Mouse (Mus musculus) layer of hippocampus, adult 18-20 months (tissue): ENCODE data around the gene Wwox. TPM values are rescaled to one million over a fixed set of nuclear protein-coding genes. Genes with fewer than 3 reads are reported as not detected.

Experiments
- DNase-seq, 2 experiments: peaks; one replicate each; pipeline ENCODE4 v3.0.0; 2022; ENCODE audit warnings: low spot score in 2 of 2
- total RNA-seq, 2 experiments: library from RNA; stranded (reverse); gene quantifications; 2 replicates each; pipeline ENCODE4 v1.2.3; 2021

Gene Wwox
- total RNA-seq, 2 experiments from 2014 or later, result 14.9 to 15.3 TPM

DNA sequence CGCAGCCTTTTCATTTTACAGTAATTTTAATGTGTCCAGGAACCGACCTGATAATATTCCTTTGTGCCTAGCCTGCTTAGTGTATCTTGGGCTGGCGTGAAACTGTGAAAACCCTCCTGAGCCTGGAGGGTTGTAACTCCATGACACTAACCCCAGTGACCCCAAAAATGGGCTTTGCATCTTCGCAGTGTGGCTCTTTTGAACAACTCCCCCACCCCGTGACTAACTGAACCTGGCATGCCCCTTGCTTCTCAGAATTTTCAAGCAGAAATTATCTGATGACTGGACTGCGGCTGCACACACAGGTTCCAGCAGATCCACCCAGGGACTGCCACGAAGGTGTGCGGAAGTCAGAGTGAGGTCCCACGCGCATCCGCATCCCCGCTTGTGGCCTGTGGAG is 631.8 kb downstream of the Wwox start:
- DNase-seq, result no peak

DNA sequence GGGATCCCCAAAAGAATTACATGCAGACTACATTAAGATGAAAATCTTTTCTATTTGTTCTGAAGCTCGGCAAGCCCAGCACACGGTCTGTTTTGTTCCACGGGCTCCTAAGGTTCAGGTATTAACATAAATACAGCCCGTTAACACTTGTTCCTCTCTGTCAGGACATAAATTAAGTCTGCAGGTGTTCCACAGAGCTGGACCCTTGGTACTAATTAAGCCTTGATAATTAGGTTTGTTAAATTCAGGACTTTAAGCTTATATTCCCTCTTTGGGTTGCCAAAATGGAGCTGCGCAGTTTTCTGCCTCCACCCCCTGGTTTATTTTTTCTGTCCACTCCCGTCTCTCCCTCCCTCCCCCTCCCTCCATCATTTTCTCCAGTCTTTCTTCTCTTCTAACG is 638.8 kb downstream of the Wwox start:
- DNase-seq, result no peak

DNA sequence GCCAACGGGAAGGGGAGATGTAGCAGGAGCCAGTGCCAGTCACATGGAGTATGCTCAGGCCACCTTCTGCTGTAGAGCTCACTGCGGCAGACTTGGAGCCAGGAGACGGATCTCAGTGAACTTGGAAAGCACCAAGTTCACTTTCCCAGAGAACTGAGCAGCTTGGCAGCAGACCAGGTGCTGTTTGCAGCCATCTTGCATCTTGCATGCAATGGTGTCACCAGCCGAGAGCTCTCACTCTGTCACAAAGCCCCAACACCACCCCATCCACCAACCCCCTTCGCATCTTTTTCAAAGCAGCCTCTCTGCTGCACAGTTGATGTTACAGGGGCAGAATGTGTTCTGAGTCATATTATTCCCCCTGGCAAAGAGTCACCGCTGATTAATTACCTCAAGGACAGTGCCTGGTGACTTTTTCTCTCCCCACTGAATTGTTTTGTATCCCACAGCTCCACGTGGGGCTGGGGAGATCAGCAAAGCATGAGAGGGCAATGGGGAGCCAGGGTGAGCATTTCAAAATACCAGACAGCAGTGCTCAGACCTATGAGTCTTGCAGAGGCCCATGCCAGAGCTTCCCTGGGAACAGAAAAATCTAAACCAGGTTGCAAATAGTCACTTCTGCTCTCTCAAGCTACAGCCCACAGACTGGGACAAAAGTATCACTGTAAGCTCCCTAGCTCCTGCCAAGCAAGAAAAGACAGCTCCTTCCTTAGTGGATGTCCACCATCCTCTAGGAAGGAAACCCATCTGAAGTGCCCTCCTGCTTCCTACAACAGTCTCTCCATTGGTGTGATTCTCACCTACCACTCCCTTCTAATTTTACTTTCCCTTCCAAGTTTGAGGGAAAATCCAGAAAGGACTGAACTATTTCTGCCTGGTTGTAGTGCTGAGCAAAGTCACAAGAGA is 642.1 kb downstream of the Wwox start:
- no peak for DNase-seq

DNA sequence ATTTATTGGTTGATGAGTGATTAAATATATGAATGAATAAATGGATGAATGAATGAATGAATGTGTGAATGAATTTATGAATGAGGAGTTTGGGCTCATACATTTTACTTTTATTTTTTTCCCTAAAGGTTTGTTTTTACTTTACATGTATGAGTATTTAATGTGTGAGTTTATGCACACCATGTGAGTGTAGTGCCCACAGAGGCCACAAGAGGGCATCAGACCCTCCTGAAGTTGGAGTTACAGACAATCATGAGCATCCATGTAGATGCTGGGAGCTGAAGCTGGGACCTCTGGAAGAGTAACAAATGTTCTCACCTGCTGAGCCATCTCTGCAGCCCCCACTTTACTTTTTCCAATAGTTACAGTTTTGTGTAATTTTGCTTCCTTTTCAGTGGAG is 648.7 kb downstream of the Wwox start:
- DNase-seq, result no peak

DNA sequence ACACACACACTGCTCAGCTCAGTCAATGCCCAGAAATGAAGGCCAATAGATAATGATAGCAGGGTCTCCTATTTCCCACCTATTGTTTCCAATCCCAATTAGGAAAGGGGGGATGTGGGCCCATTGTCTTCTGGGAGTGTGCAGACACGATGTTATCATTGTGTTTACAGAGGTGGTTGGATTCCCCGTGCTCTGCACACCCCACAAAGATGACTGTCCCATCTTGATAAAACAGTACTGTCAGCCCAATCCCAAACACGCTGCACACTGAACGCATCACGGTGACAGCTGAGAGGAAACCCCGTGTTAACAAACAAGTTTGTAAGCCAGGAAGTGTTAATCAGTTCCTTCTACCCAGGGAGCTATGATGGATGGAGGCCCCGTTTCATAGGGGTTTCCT is 650.3 kb downstream of the Wwox start:
- DNase-seq, result no peak

DNA sequence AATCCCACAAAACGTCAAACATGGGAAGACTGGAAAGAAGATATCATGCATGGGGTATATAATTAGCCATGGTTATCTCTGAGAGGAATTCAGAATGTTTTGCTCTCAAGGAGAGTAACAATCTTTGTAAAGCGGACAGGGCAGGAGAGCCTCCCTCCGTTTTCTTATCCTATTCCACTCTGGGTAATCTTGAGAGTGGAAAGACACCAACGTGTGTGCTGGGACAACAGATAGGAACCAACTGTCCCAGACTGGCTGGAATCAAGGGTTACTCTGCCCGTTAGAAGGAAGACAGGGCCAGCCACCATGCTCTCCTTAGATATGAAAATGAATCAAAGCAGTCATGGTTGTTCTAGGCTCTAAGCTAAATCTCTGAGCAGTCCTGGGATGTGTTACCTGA is 650.7 kb downstream of the Wwox start:
- no peak for DNase-seq

DNA sequence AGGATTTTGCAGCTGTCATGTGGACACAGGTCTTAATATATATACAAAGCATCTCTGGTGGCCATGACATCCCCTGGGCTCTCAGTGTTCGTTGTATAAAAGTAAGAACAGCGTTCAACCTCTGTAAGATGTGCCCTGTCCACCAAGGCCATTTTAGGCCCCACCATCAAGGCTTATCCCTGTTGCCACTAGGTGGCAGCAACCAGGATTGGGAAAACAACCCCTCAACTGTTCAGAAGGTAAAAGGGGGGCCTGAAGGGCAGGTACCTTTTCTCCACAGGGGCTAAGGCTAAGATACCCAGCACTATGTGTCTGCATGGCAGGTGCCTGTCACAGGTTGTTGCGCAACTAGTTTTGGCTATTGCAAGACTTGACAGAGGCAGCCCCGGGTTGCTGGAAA is 656.1 kb downstream of the Wwox start:
- DNase-seq, result peak in 1 of 2 experiments; percentile 16

DNA sequence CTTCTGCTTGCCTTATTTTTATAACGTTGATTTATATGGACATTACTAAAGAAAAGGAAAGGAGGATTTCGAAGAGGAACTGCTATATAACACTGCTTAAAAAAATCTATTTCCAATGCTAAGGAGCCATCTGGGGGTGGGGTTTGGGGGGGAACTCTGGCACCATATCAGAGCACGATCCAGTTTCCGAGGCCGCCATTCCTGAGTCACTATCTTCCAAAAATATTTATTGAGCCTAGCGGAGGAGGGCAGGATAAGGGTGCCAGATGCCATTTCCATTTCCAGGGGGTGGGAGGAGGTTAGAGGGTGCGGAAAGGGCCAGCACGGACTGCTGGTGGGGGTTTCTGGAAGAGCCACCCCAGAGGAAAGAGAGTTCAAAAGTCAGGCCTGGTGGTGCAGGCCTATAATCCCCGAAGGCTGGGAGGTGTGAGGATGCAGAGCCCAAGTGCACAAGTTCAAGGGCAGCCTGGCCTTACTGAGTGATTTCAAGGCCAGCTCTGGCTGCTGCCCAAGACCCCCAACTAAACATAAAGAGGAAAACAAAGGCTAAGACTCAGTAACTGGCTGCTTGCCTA is 658.6 kb downstream of the Wwox start:
- no peak for DNase-seq

DNA sequence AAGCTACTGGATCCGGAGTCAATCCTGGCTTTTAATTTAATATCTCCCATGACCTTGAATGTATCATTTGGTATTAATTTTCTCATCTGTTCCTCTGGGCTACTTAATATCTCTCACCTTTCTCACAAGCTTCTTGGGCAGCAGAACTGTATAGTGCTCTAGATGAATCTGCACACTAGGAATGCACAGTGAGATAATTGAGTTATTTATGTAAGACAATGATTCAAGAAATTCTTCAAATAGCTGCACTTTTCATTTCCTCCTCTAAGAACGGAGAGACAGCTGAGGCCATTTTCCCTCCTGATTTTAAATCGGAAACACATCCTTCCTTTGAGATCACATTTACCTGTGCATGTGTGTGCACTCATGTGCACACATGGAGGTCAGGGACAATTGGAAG is 669.9 kb downstream of the Wwox start:
- no peak for DNase-seq

DNA sequence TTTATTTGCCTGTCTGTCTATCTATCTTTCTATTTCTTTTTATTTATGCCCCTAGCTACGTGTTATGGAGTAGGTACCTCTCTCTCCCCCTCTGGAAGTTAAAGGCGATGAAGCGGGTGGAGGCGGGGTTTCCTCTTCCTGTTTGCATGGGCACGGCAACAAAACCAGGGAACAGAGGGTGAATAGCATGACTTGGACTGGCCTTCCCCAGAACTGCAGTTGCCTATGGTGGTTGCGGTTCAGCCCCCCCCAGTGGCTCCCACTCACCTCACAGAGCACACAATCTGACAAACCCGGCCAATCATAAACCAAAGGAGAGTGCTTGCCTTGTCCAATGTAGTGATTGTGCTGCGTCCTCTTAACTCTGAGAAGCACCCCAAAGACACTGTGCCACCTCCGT is 671.0 kb downstream of the Wwox start:
- DNase-seq, result no peak

DNA sequence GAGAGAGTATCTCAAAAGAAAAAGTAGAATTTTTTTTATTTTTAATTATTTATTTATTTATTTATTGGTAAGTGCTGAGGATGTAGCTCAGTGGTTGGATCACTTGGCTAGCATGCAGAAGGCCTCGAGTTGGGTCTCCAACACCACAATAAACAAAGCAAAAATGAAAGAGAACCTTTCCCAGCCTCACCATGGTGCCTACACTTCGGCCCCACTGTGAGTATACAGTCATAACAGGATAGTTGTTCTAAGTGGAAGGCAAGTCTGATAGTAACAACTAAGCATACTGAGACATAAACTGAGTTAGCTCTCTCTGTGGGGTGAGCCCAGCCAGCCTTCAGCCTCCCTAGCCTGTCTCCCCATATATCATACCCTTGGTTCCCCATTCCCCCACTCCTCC is 672.6 kb downstream of the Wwox start:
- DNase-seq, result no peak

DNA sequence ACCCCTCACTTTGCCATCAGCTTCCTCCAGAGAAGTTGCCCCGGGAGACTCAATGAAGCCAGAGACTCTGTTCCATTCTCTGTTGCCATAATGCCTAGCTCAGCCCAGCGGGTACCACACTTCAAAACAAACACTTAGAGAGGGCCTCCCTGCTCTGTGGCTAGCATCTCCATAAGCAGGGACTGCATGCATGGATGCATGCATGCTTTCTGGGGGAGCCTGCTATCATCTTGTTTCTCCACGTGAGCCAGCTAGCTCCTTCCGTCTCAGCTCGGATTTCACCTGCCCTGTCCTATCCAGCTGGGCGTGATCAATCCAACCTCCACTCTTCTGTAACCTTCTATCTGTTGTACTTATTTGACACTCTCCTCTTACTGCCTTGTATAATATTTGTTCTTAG is 675.0 kb downstream of the Wwox start:
- DNase-seq, result no peak

DNA sequence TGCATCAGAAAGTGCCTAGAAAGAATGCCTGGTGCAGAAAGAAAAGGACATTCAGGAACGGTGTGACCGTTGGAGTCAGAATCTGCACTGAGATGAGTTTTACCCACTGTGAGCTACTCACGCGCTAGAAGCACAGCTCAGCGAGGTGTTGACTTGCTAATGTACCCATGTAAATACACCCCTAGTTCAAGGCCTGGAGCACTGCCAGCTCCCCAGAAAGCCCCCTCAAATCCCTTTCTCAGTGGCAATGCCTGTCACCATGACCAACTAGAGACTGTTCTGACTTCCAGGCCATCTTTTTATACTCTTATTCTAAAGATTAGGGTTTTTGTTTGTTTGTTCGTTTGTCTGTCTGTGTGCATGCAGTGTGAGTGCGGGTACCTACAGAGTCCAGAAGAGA is 686.6 kb downstream of the Wwox start:
- DNase-seq, result no peak

DNA sequence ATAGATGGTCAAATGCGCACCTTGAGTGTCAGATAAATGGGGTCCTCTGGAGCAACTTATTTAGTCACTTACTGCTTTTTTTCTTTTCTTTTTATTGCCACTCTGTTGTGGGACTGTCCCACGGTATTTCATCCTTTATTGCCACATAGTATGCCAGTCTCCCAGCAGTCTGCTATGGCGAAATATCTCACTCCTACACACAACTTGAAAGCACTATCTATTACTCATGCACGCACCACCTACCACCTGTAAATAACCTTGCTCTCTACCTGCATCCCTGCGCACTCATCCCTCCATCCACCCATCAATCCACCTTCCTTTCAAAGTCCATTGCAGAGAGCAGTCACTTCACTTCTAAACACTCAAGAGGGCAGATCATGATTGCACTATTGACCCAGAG is 687.2 kb downstream of the Wwox start:
- no peak for DNase-seq

DNA sequence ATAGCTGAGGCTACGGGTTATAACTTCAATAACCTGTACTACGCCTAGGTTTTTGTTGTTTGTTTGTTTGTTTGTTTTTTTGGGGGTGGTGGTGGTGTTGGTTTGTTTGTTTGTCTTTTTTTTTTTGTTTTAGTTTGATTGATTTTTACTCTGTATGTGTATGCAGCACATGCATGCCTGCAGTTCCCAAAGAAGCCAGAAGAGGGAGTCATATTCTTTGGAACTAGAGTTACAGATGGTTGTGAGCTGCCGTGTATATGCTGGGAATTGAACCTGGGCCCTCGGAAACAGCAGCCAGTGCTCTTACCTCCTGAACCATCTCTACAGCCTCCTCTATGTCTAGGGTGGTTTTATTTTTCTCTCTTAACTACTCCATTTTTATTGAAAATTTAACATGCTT is 689.9 kb downstream of the Wwox start:
- no peak for DNase-seq

DNA sequence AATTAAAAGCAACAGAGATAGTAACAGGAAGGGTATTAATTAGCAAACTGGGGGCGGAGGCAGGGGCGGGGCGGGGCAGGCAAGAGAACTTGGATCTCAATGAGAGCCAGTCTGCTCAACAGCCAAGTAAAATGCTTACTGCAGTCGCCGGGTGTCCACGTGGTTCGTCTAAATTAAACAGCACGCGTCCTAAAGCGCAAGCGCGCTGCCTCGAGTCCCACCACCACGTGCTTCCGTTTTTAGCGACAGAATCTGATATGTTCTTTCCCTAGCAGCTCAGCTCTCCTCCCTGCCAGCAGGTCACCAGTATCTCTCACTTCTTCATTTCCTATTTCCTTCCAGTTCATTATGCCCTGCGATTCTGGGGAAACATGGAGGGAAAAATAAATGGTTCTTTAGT is 693.7 kb downstream of the Wwox start:
- no peak for DNase-seq

DNA sequence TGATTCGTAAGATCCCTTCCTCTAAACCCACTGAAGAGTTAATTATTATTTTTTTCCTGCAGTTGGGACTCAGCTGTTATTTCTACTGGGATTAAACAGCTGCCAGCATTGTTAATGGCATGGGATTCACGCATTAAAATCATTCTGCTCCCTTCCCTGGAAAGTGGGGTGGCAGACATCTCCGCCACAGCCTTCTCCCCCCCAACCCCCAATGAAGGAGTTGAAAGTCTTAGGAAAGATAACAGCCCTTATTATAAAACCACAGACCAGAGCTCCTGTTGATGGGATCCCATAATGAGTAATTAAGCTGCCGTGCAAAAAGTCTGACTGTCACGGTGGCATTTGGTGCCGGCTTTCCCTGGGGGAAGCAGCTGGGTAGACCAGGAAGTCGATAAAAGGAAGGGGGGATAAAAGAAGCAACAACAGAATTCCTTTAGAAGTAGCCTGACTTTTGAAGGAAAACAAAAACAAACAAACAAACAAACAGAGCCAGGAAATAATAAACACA is 694.3 kb downstream of the Wwox start:
- no peak for DNase-seq

DNA sequence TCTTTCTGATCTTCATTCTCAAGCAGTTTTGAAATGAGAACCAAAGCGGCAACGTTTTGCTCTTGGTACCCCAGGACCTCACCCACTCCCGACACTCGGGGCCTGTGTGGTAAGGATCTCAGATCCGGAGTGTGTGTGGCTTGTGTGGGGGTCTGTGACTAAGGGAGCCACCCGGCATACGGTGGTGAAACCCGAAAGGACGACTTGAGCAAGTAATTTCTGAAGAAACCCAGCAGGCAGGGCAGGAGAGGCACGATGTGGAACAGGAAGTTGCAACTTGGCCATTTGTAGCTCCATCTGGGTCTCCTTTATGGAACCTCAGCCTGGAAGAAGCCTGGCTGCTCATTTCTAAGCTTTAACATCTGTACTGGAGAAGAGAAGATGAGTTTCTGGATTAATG is 697.4 kb downstream of the Wwox start:
- DNase-seq, result no peak

DNA sequence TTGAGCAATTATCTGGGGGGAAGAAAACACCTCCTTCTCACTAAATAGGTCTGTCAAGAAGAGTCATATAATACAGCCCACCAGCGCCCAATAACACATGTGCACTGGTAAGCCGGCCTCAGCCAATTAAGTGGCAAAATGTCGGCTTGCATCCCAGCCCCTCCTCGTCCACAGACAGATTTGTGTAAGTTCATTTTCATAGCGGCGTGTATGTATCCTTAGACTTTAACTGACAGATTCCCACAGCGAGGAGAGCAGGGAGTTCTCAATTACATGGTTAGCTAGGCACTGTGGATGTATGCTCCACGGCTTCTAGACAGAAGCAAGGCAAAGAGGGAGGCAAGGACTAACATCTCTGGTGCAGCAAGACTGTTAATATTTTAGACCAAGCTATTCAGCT is 702.2 kb downstream of the Wwox start:
- DNase-seq, result no peak

DNA sequence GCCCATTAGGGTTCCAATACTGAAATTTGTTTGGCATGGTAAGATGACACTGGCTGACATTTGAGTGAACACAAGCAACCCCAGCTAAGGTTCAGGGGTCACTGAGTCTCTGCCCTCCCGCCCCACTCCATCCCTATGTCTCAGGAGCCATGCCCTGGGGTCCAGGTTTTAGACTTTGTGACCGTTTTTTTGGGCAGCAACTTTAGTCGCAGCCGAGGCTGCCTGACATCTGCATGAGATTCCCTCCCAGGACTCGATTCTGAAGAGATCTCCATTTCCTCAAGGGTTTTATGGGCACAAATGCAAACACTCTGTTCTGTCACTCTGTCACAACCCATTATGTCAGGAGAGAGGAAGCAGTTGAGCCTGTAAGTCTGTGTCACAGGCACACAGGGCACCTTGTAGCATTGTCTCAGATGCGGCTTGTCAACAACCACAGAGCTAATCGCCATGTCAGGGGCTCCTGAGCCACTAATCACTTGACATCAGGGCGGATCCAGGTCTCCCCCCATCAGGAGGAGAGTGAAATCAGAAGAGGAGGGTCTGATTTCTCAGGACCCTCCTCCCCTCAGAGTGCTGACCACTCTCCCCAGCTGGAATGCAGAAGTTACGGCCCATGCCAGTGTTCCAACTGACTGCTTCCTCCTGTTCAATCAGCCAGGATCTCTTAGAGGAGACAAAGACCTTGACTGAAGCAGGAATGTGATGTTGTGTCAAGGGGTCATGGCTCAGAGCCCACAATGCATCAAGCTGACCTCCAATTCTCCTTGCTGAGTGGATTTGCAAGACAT is 704.3 kb downstream of the Wwox start:
- DNase-seq, result no peak

DNA sequence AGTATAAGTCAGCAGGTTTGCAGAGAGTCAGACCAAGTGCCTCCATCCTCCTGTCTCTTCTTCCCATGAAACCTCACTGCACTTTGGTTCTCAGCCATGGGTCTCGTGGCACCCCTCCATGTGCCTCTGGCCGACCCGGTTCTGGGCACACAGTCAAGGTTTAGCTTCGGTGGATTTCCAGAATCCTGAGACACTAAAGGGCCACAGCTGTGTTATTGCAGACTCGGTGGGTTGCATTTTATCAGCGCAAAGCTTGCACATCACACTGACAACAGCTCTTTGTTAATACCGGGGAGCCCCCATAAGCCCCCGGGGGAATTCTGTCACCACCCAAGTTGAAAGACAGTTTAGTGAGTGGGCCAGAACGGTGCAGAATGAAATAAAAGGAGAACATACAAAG is 707.6 kb downstream of the Wwox start:
- no peak for DNase-seq
